10 mouse cellular contexts compared by ENCODE assay signal in genomic region chr14:32801016-32801661, GRCm38 (mm10). TPM values are rescaled to one million over a fixed set of nuclear protein-coding genes. Genes with fewer than 3 reads are reported as not detected.
DNase-seq lines count a peak whose midpoint lies in the region; ATAC-seq and TF ChIP-seq lines count a peak whose summit lies in the region.
"Had no signal": no experiment of that assay in that cellular context is flagged by ENCODE, and none has a peak within 500 bp of the region (broad histone marks: within the 10 kb centered on the region; RNA-seq: fewer than 3 reads in every experiment).

No protein-coding gene starts in this region.

- H3K36me3 ChIP-seq in liver, adult 2 months (ENCODE audit: control insufficient read depth, insufficient read depth, low read length) = no peaks in the 10 kb centered on the region
- no peaks in the 10 kb centered on the region for H3K36me3 ChIP-seq in liver, embryonic 12.5 days
- no peaks in the 10 kb centered on the region for H3K36me3 ChIP-seq in testis, adult 2 months (ENCODE audit: control insufficient read depth, insufficient read depth, low read length)

- no peak overlapping the region for H3K4me3 ChIP-seq in cerebellum, adult 2 months (replicated peaks; ENCODE audit: insufficient read depth, low read depth, low read length)
- H3K4me3 ChIP-seq in liver, adult 2 months (ENCODE audit: insufficient read depth, low read depth, low read length) = no peak overlapping the region
- H3K4me3 ChIP-seq in liver, embryonic 12.5 days = no peak overlapping the region
- H3K4me3 ChIP-seq in testis, adult 2 months (ENCODE audit: control insufficient read depth, low read depth, low read length) = no peak overlapping the region
- H3K4me3 ChIP-seq: erythroblast, embryonic 14.5 days had no signal

- no peaks in the 10 kb centered on the region for H3K4me1 ChIP-seq in cerebellum, adult 2 months (ENCODE audit: control insufficient read depth, insufficient read depth, low read length)
- 0 out of 2 replicates have a peak, but pooled peaks cover 3% of the 10 kb centered on the region for H3K4me1 ChIP-seq in liver, adult 2 months (ENCODE audit: control insufficient read depth, insufficient read depth, low read length)
- H3K4me1 ChIP-seq in liver, embryonic 12.5 days = no peaks in the 10 kb centered on the region
- H3K4me1 ChIP-seq in testis, adult 2 months (ENCODE audit: control insufficient read depth, insufficient read depth, low read length) = no peaks in the 10 kb centered on the region

- no peaks in the 10 kb centered on the region for H3K27me3 ChIP-seq in cerebellum, adult 2 months (ENCODE audit: control insufficient read depth, insufficient read depth, low read length)
- H3K27me3 ChIP-seq in liver, adult 2 months (ENCODE audit: control insufficient read depth, insufficient read depth, low read length) = no peaks in the 10 kb centered on the region
- no peaks in the 10 kb centered on the region for H3K27me3 ChIP-seq in liver, embryonic 12.5 days (replicated peaks)
- H3K27me3 ChIP-seq in testis, adult 2 months (ENCODE audit: control insufficient read depth, insufficient read depth, low read length) = no peaks in the 10 kb centered on the region

- ATAC-seq in liver, embryonic 12.5 days = no peak

- TF ChIP-seq POLR2A in cerebellum, adult 2 months (IDR thresholded peaks at IDR 0.05; ENCODE audit: borderline replicate concordance, insufficient read depth, low read length) = no peak
- no peak for TF ChIP-seq POLR2A in liver, adult 2 months (IDR thresholded peaks at IDR 0.05; ENCODE audit: extremely low read depth, insufficient read depth, low read length)
- TF ChIP-seq POLR2A in testis, adult 2 months (IDR thresholded peaks at IDR 0.05; ENCODE audit: control insufficient read depth, low read depth, low read length) = no peak

- no peak for DNase-seq in cerebellum, adult 2 months
- DNase-seq in cerebellum, adult 11-12 months = no peak
- DNase-seq in liver, adult 2 months (ENCODE audit: extremely low read depth, low read depth, low spot score) = no peak
- DNase-seq in embryo, embryonic 9.5 days (ENCODE audit: extremely low spot score) = peak; percentile 50
- DNase-seq in kidney, postnatal 4 days = peak; percentile 67 to 72
- DNase-seq in urinary bladder, adult 2 months (ENCODE audit: low spot score) = no peak

- no peak overlapping the region for H3K9ac ChIP-seq in liver, adult 2 months (ENCODE audit: low read depth, low read length)
- no peak overlapping the region for H3K9ac ChIP-seq in liver, embryonic 12.5 days

- 0 out of 2 replicates have a peak, but pooled peaks have one; percentile 3 for TF ChIP-seq CTCF in cerebellum, adult 2 months (IDR thresholded peaks at IDR 0.05; ENCODE audit: borderline replicate concordance, insufficient read depth, low read depth, low read length)
- peak; percentile 62 for TF ChIP-seq CTCF in liver, adult 2 months (IDR thresholded peaks at IDR 0.05; ENCODE audit: low read depth, low read length)
- TF ChIP-seq CTCF in testis, adult 2 months (IDR thresholded peaks at IDR 0.05; ENCODE audit: control insufficient read depth, insufficient read depth, insufficient replicate concordance, low read depth, low read length) = peak; percentile 53; the same call in 1 of the 2 replicates

- H3K9me3 ChIP-seq in liver, embryonic 12.5 days (replicated peaks) = no peaks in the 10 kb centered on the region

- H3K79me2 ChIP-seq in liver, adult 2 months (ENCODE audit: control insufficient read depth, insufficient read depth, low read length) = no peaks in the 10 kb centered on the region

- WGBS in cerebellum, adult 2 months = 66% methylated on average over 11 of the region's 11 CpGs
- 75% methylated on average over 11 of the region's 11 CpGs for WGBS in liver, adult 2 months
- 55% methylated on average over 11 of the region's 11 CpGs for WGBS in liver, embryonic 12.5 days (ENCODE audit: insufficient replicate concordance)

- H3K4me2 ChIP-seq in liver, embryonic 12.5 days = no peak overlapping the region

- no peak overlapping the region for H3K27ac ChIP-seq in cerebellum, adult 2 months (ENCODE audit: insufficient read depth, low read length)
- H3K27ac ChIP-seq in liver, adult 2 months (replicated peaks; ENCODE audit: insufficient read depth, low read depth, low read length) = no peak overlapping the region
- H3K27ac ChIP-seq in liver, embryonic 12.5 days = no peak overlapping the region
- H3K27ac ChIP-seq in testis, adult 2 months (ENCODE audit: control insufficient read depth, insufficient read depth, low read depth, low read length) = no peak overlapping the region

RNA-seq across cellular contexts. Expression of gene Tmem273, which starts 15.4 kb away (rescaled TPM):
- 0.54 and 0.59 TPM in 2 replicates for polyA plus RNA-seq in cerebellum, adult 2 months (2012; rRNA removed)
- 1.4 and 2.0 TPM in 2 replicates for total RNA-seq in liver, adult 2 months (2014; rRNA removed)
- polyA plus RNA-seq in liver, adult 2 months (2012; rRNA removed) = 0.52 and 1.3 TPM in 2 replicates
- polyA plus RNA-seq in liver, embryonic 12.5 days (2016; fragmentation: Nextera tagmentation; extraction: Ambion mirVana) = 0.50 and 0.77 TPM in 2 replicates
- polyA plus RNA-seq in testis, adult 2 months (2012; rRNA removed) = not detected in 2 replicates
- polyA plus RNA-seq in urinary bladder, adult 2 months (2012; rRNA removed) = 5.4 and 6.2 TPM in 2 replicates
- polyA plus RNA-seq: erythroblast, embryonic 14.5 days had no signal

RNA-seq across cellular contexts. Expression of gene Fam170b, which starts 32.6 kb away (rescaled TPM):
- not detected in 2 replicates for polyA plus RNA-seq in cerebellum, adult 2 months (2012; rRNA removed)
- total RNA-seq in liver, adult 2 months (2014; rRNA removed) = 0.09 and 0.13 TPM in 2 replicates
- polyA plus RNA-seq in liver, adult 2 months (2012; rRNA removed) = 0.05 TPM in 1 of 2 replicates, not detected in the other
- polyA plus RNA-seq in liver, embryonic 12.5 days (2016; fragmentation: Nextera tagmentation; extraction: Ambion mirVana) = not detected in 2 replicates
- polyA plus RNA-seq in testis, adult 2 months (2012; rRNA removed) = 211 and 224 TPM in 2 replicates
- not detected in 2 replicates for polyA plus RNA-seq in urinary bladder, adult 2 months (2012; rRNA removed)
- polyA plus RNA-seq: erythroblast, embryonic 14.5 days; macrophage had no signal

RNA-seq across cellular contexts. Expression of gene Vstm4, which starts 55.4 kb away (rescaled TPM):
- 5.5 and 7.1 TPM in 2 replicates for polyA plus RNA-seq in cerebellum, adult 2 months (2012; rRNA removed)
- total RNA-seq in liver, adult 2 months (2014; rRNA removed) = 0.92 and 1.3 TPM in 2 replicates
- polyA plus RNA-seq in liver, adult 2 months (2012; rRNA removed) = 0.81 and 0.91 TPM in 2 replicates
- polyA plus RNA-seq in liver, embryonic 12.5 days (2016; fragmentation: Nextera tagmentation; extraction: Ambion mirVana) = 3.9 and 4.4 TPM in 2 replicates
- 4.5 and 5.9 TPM in 2 replicates for polyA plus RNA-seq in testis, adult 2 months (2012; rRNA removed)
- polyA plus RNA-seq in urinary bladder, adult 2 months (2012; rRNA removed) = 17.0 and 19.0 TPM in 2 replicates
- polyA plus RNA-seq: erythroblast, embryonic 14.5 days had no signal

Comparison
In these comparisons a context has a peak if more than half of its experiments do, and no peak if none do; other contexts are left out.
1. DNase-seq: peak in embryo, embryonic 9.5 days (single experiment) and kidney, postnatal 4 days (2 of 2); none in cerebellum, adult 2 months (0 of 2), cerebellum, adult 11-12 months (single experiment), liver, adult 2 months (single experiment) and urinary bladder, adult 2 months (single experiment).
2. CTCF ChIP-seq: peak in every context shown above with its lines; median percentile 62 in liver, adult 2 months; 53 in testis, adult 2 months; 3 in cerebellum, adult 2 months.
3. RNA of gene Fam170b, which starts 32.6 kb away (polyA plus RNA-seq): 211 to 224 TPM in testis, adult 2 months; 0.05 TPM in liver, adult 2 months, not detected in liver, embryonic 12.5 days, not detected in cerebellum, adult 2 months and not detected in urinary bladder, adult 2 months; every median in the first group is over 100 times any median in the second.